Mouse (Mus musculus): ENCODE data around the gene Fam243. TPM values are rescaled to one million over a fixed set of nuclear protein-coding genes. Genes with fewer than 3 reads are reported as not detected.

The Fam243 gene
- not detected in 2 replicates for polyA plus RNA-seq (2012)

DNA sequence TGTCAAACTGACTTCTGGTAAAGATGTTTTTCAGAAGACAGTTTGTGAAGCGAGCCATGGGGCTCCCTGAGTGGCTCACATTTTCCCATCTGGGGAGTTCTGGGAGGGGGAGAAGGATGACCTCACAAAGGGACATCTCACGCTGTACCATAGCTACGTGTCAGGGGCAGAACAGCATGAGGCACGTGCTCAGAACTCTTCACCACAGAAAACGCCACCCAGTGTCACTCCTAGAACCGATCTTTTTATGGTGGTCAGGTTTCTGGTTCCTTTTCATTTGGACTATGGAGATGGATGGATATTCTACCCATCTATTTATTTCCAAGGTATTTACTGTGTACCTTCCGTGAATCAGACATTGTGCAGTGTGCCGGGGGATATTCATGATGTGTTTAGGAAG lies at the start of gene Fam243:
Fam243 (minus strand) TSS at position 101 of the 400 bp plus-strand sequence.

GRCm38 (mm10) chr16:92359229-92359628 lies 38.0 kb upstream of the Fam243 start, which contains the start of gene Kcne1:
Gene Kcne1 (minus strand): TSS chr16:92359468.

GRCm38 (mm10) chr16:92300649-92301411 lies 20.4 kb downstream of the Fam243 start, which contains the start of gene Smim11:
Gene Smim11 (plus strand): TSS chr16:92301286.

GRCm38 (mm10) chr16:92292101-92292500 lies 29.1 kb downstream of the Fam243 start, which contains the start of gene Kcne2:
Gene Kcne2 (plus strand): TSS chr16:92292389.

Other genes starting within 250 kb of the Fam243 start
- gene Kcne2, start 29.1 kb downstream of the Fam243 start, polyA plus RNA-seq (2012), result not detected in 2 replicates
- 13.8 and 15.9 TPM in 2 replicates for gene Smim11, start 20.2 kb downstream of the Fam243 start, polyA plus RNA-seq (2012)
- not detected in 2 replicates for gene Kcne1, start 38.0 kb upstream of the Fam243 start, polyA plus RNA-seq (2012)
- gene Rcan1, start 149.4 kb upstream of the Fam243 start, polyA plus RNA-seq (2012), result 7.6 and 8.7 TPM in 2 replicates
- 0.02 and 0.05 TPM in 2 replicates for gene Clic6, start 164.3 kb upstream of the Fam243 start, polyA plus RNA-seq (2012)